Mouse (Mus musculus) thymus, postnatal 10 days (tissue): ENCODE measurements around the gene Abcb1a.
A peak's percentile ranks its signal among the peaks of the same experiment; 100 is the strongest.

Experiments used
- DNase-seq, 2 experiments: peaks; one replicate each; pipeline ENCODE4 v3.0.0; 2021; ENCODE audit warnings: low spot score in 2 of 2

The Abcb1a gene

GRCm38 (mm10) chr5:8659911-8660737, at the start of gene Abcb1a:
Abcb1a (plus strand) TSS chr5:8660077.
- peak; percentile 3 to 6 for DNase-seq

GRCm38 (mm10) chr5:8622071-8622595, 37.7 kb upstream of the Abcb1a start:
- peak; percentile 36 to 37 for DNase-seq

GRCm38 (mm10) chr5:8622596-8623231, 37.2 kb upstream of the Abcb1a start, which contains the start of gene Rundc3b:
Rundc3b (minus strand) TSS chr5:8622952.
- peak; percentile 90 for DNase-seq

GRCm38 (mm10) chr5:8632901-8633300, 27.0 kb upstream of the Abcb1a start:
- no peak for DNase-seq

DNA sequence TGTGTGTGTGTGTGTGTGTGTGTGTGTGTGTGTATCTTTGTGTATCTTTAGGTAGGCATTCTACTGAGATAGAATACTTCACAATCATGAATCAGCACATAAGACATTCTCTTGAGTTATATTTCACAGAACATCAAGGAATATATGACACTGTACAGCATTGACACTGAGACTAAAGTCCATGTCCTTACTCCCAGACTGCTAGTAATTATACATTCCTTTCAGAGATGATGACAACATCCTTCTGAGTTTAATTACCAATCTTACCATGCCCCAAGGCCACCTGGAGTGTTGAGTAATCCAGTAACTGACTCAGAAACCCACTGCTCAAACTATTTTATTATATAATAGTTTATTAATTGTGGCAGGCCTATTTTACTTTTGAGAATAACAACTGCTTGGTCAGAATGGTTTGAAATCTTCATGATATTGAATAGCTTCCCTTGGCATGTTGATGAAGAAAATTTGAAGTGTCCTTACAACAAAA, 25.3 kb upstream of the Abcb1a start:
- DNase-seq = no peak

DNA sequence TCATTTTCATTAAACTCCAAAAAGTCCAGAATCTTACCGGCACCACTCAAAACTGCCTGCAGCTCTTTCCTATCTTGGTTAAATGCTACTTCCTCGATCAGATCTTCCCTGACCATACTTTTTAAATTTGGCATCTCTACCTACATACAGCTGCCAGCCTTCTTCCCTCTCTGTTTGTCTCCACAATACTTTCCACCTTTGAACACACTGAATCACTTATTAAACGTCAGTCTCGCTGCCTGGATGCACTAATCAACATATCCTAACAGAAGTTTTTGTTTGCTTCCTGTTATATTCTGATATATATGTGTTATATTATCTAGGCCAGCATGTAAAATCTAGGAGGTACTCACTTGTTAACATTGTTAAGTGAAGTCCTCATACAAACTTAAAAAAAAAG, 11.6 kb upstream of the Abcb1a start:
- DNase-seq = no peak

DNA sequence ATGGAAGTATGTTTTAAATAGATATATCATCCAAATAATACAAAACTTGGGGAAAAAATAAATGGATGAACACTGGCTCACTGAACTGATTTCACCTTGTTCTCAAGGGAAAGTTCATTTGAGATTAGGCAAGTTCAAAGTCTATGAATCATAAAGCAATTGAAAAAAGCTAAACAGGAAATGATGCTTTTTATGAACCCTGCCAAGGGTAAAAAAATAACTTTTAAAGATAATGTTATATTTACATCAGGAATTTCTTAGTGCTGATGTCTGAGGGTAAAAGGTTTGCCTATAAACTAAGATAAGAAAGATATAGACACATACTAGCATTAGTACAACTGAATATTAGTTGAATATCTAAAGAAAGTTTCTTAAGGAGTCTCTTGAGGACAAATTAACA, 11.1 kb upstream of the Abcb1a start:
- no peak for DNase-seq

GRCm38 (mm10) chr5:8652085-8652484, 7.8 kb upstream of the Abcb1a start:
- DNase-seq = no peak

GRCm38 (mm10) chr5:8660738-8661151, 868 bp downstream of the Abcb1a start:
- no peak for DNase-seq

- no peak for DNase-seq
These were observed 4.8 kb downstream of the Abcb1a start for GRCm38 (mm10) chr5:8664678-8665077.

GRCm38 (mm10) chr5:8667758-8668474, 8.0 kb downstream of the Abcb1a start:
- no peak for DNase-seq

- DNase-seq = no peak
These were observed 9.7 kb downstream of the Abcb1a start for GRCm38 (mm10) chr5:8669606-8670005.

- peak in 1 of 2 experiments; percentile 17 for DNase-seq
These were observed 15.5 kb downstream of the Abcb1a start for GRCm38 (mm10) chr5:8675262-8675951.

GRCm38 (mm10) chr5:8675952-8676262, 16.0 kb downstream of the Abcb1a start:
- no peak for DNase-seq

GRCm38 (mm10) chr5:8681166-8681565, 21.3 kb downstream of the Abcb1a start:
- no peak for DNase-seq

DNA sequence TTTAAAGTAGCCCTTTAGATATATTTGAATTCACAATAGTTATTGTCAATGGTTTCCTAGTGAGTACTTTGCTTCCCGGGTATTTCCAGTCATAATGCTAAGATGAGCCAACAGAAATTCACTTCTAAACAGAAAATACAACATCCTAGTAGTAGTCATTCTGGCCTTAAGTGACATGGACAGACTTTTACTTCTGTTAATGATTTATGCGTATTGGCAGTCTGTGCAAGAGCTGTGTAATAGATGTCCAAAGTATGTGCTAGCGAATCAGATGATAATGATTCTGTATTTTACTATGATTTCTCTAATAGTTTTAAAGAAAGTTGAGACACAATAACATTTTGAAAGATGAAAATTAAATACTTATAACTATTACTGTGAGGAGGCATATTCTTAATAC, 23.8 kb downstream of the Abcb1a start:
- DNase-seq = no peak

DNA sequence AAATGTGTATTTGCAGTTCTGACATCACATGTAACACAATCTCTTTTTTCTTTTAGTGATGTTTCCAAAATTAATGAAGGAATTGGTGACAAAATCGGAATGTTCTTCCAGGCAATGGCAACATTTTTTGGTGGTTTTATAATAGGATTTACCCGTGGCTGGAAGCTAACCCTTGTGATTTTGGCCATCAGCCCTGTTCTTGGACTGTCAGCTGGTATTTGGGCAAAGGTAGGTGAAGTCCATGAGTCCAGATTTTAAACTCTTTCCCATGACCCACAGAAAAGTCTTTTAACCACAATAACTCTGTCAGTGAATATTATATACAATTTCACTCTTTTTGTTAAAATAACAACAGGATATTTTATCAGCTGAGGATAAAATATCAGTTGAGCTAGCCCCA, 26.2 kb downstream of the Abcb1a start:
- DNase-seq = no peak

- no peak for DNase-seq
These were observed 27.7 kb downstream of the Abcb1a start for GRCm38 (mm10) chr5:8687550-8687949.

- DNase-seq = no peak
These were observed 56.2 kb downstream of the Abcb1a start for GRCm38 (mm10) chr5:8716061-8716460.

GRCm38 (mm10) chr5:8719556-8719955, 59.7 kb downstream of the Abcb1a start:
- DNase-seq = no peak

GRCm38 (mm10) chr5:8722224-8722623, 62.3 kb downstream of the Abcb1a start:
- DNase-seq = no peak

DNA sequence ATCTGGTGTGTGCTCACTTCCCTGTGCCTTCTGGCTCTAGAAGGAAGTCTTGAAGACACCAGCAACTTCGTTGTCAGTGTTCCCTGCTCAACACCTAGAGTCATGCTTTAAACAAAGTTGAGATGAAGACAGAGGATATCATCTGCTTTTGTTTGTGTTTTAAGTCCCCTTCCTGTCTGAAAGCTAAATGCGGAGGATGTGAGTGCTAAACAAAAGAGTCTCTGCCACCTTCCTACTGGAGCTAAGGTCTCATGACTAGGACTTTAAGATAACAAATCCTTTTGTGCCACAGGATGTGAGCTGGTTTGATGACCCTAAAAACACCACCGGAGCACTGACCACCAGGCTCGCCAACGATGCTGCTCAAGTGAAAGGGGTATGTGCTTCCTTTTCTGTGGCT, 63.0 kb downstream of the Abcb1a start:
- DNase-seq = no peak
